Mouse (Mus musculus) heart, postnatal 10 days (tissue): ENCODE results near the gene Oxtr. TPM values are rescaled to one million over a fixed set of nuclear protein-coding genes. Genes with fewer than 3 reads are reported as not detected.

Source experiments
- DNase-seq, 2 experiments: peaks; one replicate each; pipeline ENCODE4 v3.0.0; 2021
- intact Hi-C: fragments of 180-260 bp; cut with DNase I; formaldehyde crosslinking; loops from one replicate; pipeline ENCODE4 v1.15.1; 2025
- total RNA-seq, 2 experiments: library from RNA; stranded (reverse); gene quantifications; 2 replicates each; pipeline ENCODE4 v1.2.3; 2021

Oxtr gene
- total RNA-seq, 2 experiments from 2014 or later: 0.15 to 0.26 TPM

- intact Hi-C loops: loop anchor here (5.0 to 10.0 kb wide), 3 partner anchors 207 to 512 kb away; partner anchors contain the start of gene Rad18
- DNase-seq: peak; percentile 90 to 93
These were observed 991 bp upstream of the Oxtr start for GRCm38 (mm10) chr6:112490625-112491242.

GRCm38 (mm10) chr6:112489181-112489909 lies 398 bp downstream of the Oxtr start:
- intact Hi-C loops: no loop called here
- DNase-seq: peak in 1 of 2 experiments; percentile 26

- no peak for DNase-seq
- intact Hi-C loops: no loop called here
These were observed 942 bp downstream of the Oxtr start for GRCm38 (mm10) chr6:112488821-112489180.

GRCm38 (mm10) chr6:112487993-112488392 lies 1.8 kb downstream of the Oxtr start:
- DNase-seq: no peak
- intact Hi-C loops: no loop called here

GRCm38 (mm10) chr6:112484316-112484715 lies 5.4 kb downstream of the Oxtr start:
- peak; percentile 61 to 69 for DNase-seq
- intact Hi-C loops: loop anchor here (1.0 to 2.0 kb wide), 3 partner anchors 76 to 278 kb away; no protein-coding TSS in a partner anchor

GRCm38 (mm10) chr6:112479861-112480260 lies 9.9 kb downstream of the Oxtr start:
- intact Hi-C loops: no loop called here
- DNase-seq: no peak

- intact Hi-C loops: no loop called here
These were observed 18.1 kb downstream of the Oxtr start for GRCm38 (mm10) chr6:112471644-112472043.

GRCm38 (mm10) chr6:112466001-112466400 lies 23.7 kb downstream of the Oxtr start:
- intact Hi-C loops: no loop called here
- no peak for DNase-seq

More at GRCm38 (mm10) chr6:112471644-112472043, 18.1 kb downstream of the Oxtr start:
- DNase-seq: no peak

GRCm38 (mm10) chr6:112465441-112465840 lies 24.3 kb downstream of the Oxtr start:
- intact Hi-C loops: no loop called here
- no peak for DNase-seq

GRCm38 (mm10) chr6:112463331-112463730 lies 26.4 kb downstream of the Oxtr start:
- intact Hi-C loops: no loop called here
- peak; percentile 55 to 60 for DNase-seq

- no peak for DNase-seq
- intact Hi-C loops: loop anchor here (2.0 kb wide), 1 partner anchor 59 kb away; no protein-coding TSS in a partner anchor
These were observed 28.3 kb downstream of the Oxtr start for GRCm38 (mm10) chr6:112461459-112461858.

- peak; percentile 86 to 90 for DNase-seq
- intact Hi-C loops: no loop called here
These were observed 30.4 kb downstream of the Oxtr start, which contains the start of gene Cav3 for GRCm38 (mm10) chr6:112459341-112459749. TSS of gene Cav3 (plus strand) at chr6:112459505.

- no peak for DNase-seq
- intact Hi-C loops: no loop called here
These were observed 44.1 kb downstream of the Oxtr start for GRCm38 (mm10) chr6:112445675-112446074.

GRCm38 (mm10) chr6:112426018-112426732 lies 63.6 kb downstream of the Oxtr start:
- intact Hi-C loops: no loop called here

GRCm38 (mm10) chr6:112423746-112424501 lies 65.8 kb downstream of the Oxtr start:
- intact Hi-C loops: no loop called here
- DNase-seq: peak in 1 of 2 experiments; percentile 43

More at GRCm38 (mm10) chr6:112426018-112426732, 63.6 kb downstream of the Oxtr start:
- DNase-seq: no peak

Other genes with a start within 250 kb of the Oxtr start
- gene Lmcd1, start 216.2 kb downstream of the Oxtr start, total RNA-seq: 10 to 100 TPM; 34.2 to 45.3 TPM
- gene Ssu2, start 101.9 kb downstream of the Oxtr start, total RNA-seq: 1 to 10 TPM; 5.1 to 6.5 TPM
- 100 to 1,000 TPM; 157 to 162 TPM for gene Cav3, start 30.4 kb downstream of the Oxtr start, total RNA-seq
- gene Rad18, start 206.7 kb upstream of the Oxtr start, total RNA-seq: 1 to 10 TPM; 6.3 to 6.6 TPM